Mouse (Mus musculus): ENCODE data around the gene Zdhhc14.

The Zdhhc14 gene

DNA sequence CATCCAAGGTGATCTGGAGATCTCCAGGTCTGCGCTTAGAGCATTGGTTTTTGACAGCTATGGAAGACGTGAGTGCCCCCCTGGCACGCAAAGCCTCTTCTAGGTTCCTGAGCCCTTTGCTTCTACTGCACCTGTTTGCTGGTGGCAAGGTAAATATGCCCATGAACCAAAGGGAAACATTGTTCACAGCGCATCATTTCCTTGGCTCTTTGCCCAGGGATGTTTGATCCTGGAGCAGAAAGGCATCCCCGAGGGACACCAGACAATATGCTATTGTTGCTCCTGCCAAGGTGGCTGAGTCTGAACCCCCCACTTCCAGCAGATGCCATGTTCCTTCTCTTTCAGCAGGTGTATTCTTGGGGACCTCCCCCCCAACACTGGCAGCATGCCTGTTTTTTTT is 61.2 kb downstream of the Zdhhc14 start:
- no peak for DNase-seq (ENCODE audit: low spot score in 2 of 2)

DNA sequence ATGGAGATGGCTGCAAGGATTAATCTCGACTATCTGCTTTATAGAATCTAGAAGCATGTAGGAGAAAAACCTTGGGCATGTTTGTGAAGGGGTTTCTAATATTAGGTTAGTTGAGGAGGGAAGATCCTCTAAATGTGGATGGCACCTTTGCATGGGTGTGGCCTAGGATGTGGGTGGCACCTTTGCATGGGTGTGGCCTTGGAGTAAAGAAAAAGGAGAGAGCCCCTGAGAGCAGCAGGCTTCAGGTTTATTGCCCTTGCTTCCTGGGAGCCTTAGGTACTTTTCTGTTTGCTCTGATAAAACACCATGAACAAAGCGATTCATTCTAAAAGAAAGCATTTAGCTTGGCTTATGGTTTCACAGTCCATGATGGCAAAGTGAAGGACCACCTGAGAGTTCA is 62.2 kb downstream of the Zdhhc14 start:
- DNase-seq (ENCODE audit: low spot score in 2 of 2), result no peak

DNA sequence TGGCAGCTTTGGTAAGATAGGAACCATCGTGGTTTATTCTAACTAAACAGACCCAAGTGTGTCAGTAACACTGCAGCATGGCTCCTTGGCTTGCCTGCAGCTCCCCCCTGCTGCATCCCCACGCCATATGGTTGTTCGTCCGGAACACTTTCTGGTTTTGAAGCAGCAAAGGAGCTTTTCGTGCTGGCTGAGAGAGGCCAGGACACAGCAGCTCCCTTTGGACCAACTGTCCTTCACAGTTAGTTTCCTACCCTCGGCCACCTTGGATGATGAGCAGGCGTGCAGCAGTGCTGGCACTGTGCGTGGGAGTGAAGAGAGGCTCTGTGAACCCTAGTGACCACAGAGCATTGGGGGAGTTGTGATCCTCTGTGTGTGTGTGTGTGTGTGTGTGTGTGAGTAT is 64.2 kb downstream of the Zdhhc14 start:
- no peak for DNase-seq (ENCODE audit: low spot score in 2 of 2)

DNA sequence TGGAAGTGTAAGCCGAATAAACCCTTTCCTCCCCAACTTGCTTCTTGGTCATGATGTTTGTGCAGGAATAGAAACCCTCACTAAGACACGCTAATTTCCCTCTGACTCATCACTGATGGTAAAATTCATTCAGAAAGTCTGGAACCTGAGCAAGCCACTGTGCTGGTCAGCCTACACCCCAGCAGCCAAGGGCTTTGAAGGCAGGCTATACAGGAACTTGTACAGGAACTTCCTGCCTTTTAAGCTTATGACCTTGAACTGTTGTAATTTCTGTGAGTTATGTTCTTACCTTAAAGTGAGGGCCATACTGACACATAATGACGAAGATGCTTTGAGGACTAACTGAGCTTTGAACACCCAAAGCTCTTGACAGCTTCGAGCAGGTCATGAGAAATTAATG is 67.9 kb downstream of the Zdhhc14 start:
- no peak for DNase-seq (ENCODE audit: low spot score in 2 of 2)

DNA sequence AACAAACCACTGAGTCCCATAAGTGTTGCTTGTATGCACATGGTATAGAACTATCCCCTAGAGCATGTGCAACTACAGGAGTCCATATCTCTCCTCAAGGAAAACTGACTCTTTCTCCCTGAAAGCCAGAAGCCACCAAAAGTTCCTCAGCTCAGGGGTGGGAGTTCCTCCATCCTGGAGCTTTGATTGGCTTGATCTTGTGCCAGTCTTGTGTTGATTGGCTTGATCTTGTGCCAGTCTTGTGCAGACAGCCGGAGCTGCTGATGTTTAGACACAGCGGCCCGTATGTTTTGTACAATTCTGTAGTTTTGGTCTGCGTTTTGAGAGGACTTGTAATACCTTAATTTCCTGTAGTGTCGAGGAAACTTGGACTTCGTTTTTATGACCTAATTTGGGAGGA is 70.8 kb downstream of the Zdhhc14 start:
- no peak for DNase-seq (ENCODE audit: low spot score in 2 of 2)

DNA sequence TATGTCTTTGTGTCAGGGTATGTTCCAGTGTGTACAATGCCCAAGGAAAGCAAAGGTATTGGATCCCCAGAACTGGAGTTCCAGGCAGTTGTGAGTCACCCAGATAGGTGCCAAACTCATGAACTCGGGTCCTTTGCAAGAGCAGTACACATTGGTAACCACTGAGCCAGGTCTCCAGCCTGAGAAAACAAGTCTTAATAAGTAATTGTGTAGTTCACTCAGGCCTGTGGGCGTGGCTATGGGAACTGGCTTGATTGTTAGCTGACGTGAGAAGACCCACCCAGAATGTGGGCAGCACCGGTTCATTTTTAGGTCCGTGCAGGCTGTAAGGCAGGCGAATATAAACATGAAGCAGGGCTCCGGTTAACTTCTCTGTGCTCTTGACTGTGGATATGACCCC is 73.6 kb downstream of the Zdhhc14 start:
- no peak for DNase-seq (ENCODE audit: low spot score in 2 of 2)

DNA sequence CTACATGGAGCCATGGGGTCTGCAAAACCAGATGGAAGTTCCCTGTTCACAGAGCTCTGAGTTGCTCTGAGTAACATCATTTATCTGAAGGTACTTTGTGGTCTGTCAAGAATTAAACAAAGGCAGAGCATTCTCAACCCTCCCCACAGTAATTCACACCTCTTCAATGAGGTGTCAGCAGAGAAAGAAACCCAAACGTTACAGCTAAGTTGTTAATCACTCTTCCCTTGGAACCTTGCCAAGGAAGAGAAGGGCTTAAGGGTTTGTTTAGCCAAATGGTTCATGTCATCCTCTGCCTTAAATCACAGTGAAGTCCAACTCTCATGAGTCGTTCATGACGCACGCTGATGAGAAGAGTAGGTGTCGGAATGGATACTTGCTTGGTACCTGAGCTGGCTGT is 75.6 kb downstream of the Zdhhc14 start:
- no peak for DNase-seq (ENCODE audit: low spot score in 2 of 2)

DNA sequence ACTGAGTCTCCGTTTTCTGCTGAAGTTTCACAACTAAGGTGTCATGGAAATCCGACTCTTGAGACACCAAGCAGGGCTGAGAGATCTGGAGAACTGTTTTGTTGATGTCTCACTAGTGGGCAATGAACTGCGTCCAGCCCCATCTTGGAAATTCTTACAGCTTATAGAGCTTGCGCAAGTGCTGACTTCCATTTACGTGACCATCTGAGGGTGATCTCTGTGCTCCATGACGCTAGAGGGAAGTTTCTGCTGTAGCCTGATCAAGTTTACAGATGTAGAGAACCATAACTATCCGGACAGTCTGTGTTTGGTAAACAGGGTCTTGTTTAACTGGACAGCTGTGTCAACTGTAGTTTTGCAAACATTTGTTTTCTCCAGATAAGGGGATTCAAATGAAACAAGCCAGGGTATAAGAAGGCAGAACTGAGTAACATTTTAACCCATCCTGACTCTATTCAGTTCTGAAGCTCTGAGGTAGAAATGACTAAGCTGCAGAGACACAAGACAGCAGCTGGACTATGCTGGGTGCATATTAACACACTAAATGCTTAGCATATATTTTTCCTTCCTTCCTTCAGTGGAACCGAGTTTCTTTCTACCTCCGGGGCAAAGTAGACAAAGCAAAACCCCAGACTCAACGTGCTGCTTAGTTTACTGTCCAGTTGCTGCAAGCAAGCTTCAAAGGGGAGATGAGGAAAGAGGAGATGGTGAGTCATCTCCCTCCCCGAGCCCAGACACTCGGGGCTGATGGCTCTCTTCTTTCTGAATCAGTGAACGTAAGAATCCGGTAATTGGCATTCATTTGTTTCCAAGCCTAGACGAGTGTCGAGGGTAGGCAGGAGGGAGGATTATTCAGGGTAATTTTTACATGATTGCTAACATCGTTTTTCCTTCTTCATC is 77.0 kb downstream of the Zdhhc14 start:
- DNase-seq (ENCODE audit: low spot score in 2 of 2), result no peak

DNA sequence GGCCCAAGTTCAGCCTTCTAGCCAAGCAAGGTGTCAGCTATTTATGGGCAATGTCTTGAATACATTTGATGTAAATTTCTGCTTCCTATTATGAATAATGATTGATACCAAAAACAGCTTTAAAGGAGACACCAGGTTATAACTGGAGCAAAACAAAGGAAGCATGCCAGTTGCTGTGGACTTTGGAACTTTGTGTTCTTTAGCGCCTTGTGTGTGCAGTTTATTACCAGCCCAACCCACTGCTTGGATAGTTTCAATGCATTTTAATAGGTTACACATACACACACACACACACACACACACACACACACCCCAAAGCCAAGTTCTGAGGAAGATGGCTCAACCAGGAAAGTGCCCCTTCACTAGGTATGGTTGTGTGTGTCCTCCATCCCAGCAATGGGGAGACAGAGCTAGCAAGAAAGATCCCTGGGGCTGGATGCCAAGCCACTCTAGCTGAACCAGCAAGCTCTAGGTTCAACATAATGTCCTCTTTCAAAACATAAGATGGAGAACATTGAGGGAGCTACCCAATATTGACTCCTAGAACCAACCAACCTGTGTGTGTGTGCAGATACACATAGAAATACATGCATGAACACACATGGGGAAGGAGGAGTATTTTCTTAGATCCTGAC is 79.9 kb downstream of the Zdhhc14 start:
- no peak for DNase-seq (ENCODE audit: low spot score in 2 of 2)

DNA sequence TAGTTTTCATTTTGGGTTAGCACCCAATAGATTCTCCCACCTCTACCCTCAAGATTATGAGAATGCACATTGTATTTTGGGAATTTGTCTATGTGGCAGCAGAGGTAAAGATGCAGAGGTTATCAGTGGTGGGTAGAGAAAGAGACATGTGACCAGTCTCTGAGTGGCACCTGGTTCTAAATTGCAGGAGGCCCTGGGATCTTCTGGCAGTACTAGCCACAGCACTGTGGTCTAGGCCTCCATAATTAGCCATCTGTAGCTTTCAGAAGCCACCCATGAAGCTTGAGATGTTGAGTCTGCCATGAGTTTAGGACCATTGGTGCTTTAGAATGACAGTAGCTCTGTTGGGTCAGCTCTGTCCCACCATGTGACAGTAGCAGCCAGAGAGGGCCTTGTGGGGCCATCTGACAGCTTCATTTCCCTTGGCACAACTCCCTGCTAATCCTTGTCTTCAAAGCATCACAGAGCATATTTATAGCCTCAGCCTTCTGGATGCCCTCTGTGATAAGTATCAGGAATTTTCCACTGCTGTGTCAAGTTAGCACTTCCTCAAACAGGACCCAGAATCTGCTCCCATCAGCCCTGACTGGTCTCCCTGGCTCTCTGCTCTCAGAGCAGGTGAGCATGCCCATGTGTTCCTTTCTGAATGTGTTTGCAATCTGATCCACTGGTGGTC is 80.5 kb downstream of the Zdhhc14 start:
- no peak for DNase-seq (ENCODE audit: low spot score in 2 of 2)

DNA sequence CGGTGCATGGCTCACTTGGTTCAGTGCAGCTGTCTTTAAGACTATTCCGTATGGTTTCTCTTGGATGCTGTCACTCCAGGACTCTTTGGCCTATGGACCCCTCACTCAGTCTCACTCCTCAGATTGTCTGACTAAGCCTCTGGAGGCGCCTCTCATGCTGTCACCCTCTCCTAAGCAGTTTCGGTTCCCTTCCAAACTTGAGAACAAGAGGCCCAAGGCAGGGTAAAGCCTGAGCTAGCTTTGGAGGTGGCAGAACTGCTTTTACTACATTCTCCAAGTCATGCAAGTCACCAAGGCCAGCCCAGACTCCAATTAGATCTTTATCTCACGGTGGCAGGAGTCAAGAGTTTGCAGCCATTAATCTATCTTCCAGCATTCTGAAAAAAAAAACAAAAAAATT is 82.3 kb downstream of the Zdhhc14 start:
- DNase-seq (ENCODE audit: low spot score in 2 of 2), result peak; percentile 41 to 50

DNA sequence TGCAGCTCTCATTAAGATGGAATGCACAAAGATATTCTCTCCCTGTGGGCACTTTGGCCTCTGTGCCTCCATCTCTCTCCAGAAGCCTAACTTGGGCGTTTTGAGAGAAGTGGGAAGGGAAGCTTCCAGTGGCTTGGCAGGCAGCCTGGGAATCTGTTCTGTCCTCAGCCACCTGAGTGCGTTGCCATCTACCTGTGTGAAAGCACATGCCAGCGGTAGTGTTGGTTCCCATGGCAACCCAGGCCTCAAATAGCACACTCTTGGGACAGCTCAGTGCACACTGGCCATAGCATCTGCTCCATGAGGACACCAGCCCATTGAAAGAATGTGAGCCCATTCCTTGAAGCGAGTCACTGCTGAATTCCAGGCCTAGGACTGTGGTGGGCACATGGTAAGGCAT is 83.2 kb downstream of the Zdhhc14 start:
- no peak for DNase-seq (ENCODE audit: low spot score in 2 of 2)

DNA sequence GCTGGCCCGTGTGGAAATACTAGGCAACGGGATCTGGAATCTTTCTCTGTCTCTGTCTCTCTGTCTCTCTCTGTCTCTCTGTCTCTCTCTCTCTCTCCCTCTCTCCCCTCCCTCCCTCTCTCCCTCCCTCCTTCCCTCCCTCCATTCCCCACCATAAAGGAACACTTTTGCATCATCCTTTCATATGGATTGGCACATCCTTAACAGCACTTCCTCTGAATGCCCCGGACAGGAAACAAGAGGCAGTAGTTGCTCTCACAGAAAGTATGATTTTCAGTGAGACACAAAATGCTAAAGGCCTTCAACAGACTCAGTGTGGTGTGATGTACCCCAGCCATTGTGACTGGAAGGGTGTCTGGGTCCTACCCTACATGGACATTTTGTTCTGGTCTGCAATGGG is 89.9 kb downstream of the Zdhhc14 start:
- DNase-seq (ENCODE audit: low spot score in 2 of 2), result no peak

DNA sequence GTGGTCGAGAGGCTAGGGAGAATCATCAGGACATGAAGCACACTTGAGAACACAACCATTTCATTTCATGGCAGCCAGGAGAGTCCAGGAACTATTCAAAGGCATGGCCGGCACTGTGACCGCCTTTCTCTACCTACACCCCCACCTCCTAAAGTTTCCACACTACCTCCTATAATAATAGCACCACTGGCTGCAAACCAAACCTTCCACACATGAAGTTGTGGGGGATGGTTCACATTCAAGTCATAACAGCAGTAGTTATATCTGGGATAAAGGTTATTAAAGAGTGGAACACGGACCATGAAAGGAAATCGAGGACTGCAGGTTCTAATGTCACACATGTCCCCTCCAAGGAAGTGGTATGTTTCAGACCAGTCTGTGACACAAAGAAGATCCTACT is 90.6 kb downstream of the Zdhhc14 start:
- no peak for DNase-seq (ENCODE audit: low spot score in 2 of 2)

DNA sequence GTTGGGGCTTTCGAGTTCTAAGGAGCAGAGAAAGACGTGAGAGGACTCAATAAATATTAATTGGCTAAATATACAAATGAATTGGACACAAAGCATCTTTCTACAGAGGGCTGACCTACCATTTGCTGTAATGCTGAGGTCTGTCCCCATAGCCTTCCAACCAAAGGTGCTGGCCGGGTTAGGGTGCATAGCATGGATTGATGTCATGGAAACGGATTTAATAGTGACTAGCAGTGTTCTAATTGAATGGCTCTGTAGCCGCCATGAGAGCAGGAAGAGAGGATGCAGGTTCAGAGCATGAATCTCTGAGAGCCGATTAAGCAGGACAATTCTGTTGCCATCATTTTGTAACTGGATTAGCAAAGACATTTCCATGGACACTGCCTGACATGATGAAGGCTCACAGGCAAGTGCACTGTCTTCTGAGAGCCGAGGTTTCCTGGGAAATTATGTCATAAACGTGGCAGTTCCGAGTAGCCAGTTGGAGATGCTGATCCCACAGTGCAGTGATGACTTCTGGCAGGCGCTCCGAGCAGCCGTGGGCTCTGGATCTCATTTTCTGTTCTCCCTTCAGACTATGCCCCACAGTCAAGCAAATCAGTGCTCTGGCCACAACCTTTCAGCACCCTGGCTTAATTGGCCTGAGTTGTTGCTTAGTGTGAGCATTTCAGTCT is 91.3 kb downstream of the Zdhhc14 start:
- DNase-seq (ENCODE audit: low spot score in 2 of 2), result no peak

DNA sequence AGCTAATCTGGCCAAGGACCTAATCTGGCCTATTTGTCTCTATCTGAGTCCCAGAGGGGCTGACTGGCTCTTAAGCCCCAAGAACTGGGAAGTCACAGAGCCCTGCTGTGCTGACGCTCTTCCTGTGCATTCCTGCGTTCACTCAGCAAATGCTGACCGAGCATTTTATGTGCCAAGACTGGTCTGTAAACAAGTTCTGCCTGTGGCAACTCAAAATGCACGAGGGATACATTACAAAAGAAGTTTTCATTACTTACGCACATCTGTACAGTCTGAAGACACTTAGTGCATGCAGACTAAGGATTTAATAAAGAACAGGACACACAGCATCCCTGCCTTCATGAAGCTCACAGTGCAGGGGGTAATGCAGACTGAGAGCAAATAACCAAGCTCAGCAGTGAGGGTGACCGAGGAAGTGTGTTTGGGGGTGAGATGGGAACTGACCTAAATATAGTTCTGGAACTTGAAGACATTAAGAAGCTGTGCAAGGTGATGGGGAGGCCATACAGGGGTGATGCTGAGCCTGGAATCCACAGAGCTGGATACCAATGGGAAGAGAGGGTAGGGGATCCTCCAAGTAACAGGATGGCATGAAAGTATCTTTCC is 99.3 kb downstream of the Zdhhc14 start:
- DNase-seq (ENCODE audit: low spot score in 2 of 2), result peak in 1 of 2 experiments; percentile 23

DNA sequence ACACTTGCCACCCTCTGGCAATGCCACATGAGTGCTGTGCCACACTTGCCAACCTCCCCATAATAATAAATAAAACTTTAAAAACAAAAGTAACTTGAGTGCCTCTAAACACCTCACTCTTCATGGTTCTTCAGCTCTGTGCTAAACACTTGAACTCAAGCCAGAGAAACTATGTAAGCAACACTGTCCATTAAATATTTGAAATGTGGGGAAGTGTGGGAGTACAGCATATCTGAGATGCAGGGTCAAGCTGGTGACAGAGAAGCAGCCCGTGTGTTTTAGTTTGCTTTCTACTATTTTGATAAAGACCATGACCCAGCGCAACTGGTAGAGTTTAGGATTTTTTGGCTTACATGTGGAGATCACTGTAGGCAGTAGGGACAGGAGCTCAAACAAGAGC is 100.7 kb downstream of the Zdhhc14 start:
- DNase-seq (ENCODE audit: low spot score in 2 of 2), result no peak

DNA sequence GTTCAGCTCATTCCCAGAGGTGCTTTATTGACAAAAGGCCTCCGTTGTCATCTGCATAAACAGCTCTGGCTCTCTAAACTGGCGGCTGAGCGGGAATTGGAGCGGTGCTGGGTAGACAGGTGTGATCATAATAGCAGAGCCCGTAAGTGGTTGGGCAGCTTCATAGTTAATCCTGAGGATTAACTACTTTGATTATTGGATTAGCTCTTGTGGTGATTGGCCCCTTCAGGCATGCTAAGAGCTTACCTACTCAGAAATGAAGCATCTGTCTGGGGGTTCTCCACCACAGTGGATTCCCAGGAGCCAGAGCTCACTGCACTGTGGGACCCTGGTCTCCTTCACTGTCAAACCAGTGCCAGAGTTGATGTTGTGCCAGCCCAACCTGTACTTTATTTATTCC is 102.7 kb downstream of the Zdhhc14 start:
- no peak for DNase-seq (ENCODE audit: low spot score in 2 of 2)

DNA sequence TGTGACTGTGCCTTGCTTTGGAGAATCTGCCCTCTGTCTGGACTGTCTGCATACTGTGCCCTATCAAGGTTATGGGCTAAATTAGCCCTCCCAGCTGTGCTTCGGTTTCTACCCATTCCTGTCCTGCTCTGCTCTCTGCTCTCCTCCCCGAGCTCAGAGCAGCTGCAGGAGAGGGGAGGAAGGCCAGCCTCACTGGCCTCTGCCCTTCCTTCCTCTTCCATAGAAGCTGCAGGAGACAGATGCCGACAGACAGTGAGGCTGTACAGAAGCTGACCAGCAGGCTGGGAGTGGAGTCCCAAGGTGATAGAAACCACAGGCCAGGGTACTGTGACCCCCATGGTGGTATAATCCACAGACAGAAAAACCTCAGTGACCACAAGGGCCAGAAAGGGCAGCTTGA is 104.1 kb downstream of the Zdhhc14 start:
- peak in 1 of 2 experiments; percentile 4 for DNase-seq (ENCODE audit: low spot score in 2 of 2)

DNA sequence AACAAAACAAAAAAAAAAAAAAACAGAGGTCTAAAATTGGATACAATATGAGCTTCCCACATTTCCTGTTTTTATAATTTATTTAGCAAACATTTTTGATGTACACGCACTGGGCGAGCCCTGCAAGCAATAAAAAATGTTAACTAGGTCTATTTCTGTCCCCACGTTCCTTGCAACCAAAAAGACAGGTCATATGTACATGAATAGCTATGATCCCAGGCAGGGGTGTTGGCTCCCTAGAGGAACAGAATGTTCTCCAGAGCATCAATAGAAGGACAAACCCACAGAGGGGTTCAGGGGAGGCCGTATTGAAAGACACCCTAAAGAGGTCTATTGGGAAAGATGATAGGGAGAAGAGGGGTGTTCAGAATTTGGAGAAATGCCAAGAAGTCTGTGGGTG is 106.6 kb downstream of the Zdhhc14 start:
- DNase-seq (ENCODE audit: low spot score in 2 of 2), result no peak

DNA sequence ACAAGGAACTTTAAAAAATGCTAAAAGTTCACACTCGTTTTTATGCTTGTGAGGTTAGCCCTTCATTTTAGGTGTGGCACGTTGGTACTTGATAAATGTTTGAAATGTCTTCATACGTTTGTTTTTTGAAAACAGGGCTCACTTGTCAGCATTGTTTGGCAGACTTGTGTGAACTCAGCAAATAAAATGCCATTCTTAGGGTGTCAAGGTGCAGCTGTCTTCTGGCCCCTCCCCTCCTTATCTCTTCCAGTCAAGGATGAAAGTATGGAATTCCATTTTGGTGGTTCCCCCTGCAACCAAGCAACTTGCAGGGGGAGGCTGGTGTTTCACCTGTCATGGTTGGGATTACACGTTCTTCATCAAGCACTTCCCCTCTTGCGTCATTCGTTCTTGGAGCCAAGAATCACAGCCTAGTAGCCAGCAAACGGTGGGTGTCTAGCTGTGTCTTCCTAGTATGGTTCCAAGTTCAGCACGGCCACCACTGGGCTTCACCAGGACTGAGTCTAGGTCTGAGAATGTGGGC is 108.2 kb downstream of the Zdhhc14 start:
- DNase-seq (ENCODE audit: low spot score in 2 of 2), result no peak

DNA sequence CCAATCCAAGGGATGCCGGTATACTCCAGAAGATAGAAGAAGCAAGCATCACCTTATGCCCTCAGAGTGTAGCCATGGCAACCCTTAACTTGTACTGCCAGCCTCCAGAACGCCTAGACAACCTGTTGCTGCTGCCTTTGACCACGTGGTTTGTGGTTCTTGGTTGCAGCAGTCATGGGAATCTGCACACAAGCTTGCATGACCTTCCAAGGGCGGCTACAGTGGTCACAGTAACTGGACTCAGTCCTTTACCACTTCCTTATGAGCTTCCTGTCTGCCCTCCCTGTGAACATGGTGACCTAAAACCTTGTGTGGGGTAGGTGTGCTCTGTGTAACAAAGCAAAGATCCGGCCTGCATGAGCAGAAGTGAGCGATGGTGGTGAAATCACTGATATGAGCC is 109.6 kb downstream of the Zdhhc14 start:
- DNase-seq (ENCODE audit: low spot score in 2 of 2), result peak; percentile 63 to 67

Measured in spleen, postnatal 36 days (tissue).